Mouse (Mus musculus): ENCODE data around the gene Rnf114. TPM values are rescaled to one million over a fixed set of nuclear protein-coding genes. Genes with fewer than 3 reads are reported as not detected.

Rnf114 gene
- 82.8 and 85.0 TPM in 2 replicates for polyA plus RNA-seq (2014; fragmentation: Nextera tagmentation; extraction: Ambion mirVana)

DNA sequence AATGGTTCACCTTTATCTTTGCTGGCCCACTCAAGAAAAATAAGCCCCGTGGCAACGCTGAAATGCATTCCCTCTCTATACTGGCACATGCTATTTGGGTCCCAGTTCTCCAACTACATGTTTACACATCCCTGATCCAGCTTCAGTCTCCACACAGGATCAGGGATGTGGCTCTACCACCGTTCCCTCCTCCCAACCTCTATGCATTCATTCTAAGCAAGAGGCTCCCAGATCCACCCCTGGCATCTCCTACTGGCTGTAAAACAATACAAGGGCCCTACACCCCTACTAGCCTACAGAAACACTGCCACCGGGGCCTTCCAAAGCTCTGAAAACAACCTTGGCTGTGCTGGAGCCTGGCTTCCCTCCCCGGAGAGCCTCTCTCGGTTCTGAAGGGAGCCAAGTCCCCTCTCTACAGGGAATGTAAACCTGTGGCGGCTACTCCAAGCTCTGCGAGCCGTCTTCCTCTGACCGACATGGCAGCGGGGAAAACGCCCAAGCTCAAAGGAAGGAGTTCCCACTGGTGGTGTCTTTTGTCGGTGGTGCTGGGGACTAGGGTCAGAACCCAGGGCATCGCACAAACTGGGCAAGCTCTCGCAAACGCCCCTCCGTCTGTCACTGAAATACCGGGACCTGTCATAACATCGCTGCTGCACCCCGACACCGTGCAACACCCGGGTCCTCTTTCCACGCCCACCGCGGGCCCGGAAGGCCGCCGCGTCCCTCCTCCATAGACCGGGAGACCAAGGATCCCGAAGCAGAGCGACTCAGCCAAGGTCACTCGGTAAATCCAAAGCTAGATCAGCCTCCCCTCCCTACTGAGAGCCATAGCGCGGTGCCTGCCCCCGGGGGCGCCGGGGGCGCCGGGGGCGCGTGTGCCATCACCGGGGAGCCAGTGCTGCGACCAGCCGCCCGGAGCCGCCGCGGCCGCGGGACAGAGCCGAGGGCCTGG, at the start of gene Rnf114:
Gene Rnf114 (plus strand): TSS at position 889 of the 952 bp plus-strand sequence.
- peak; percentile 77 for DNase-seq (ENCODE audit: low spot score)

DNA sequence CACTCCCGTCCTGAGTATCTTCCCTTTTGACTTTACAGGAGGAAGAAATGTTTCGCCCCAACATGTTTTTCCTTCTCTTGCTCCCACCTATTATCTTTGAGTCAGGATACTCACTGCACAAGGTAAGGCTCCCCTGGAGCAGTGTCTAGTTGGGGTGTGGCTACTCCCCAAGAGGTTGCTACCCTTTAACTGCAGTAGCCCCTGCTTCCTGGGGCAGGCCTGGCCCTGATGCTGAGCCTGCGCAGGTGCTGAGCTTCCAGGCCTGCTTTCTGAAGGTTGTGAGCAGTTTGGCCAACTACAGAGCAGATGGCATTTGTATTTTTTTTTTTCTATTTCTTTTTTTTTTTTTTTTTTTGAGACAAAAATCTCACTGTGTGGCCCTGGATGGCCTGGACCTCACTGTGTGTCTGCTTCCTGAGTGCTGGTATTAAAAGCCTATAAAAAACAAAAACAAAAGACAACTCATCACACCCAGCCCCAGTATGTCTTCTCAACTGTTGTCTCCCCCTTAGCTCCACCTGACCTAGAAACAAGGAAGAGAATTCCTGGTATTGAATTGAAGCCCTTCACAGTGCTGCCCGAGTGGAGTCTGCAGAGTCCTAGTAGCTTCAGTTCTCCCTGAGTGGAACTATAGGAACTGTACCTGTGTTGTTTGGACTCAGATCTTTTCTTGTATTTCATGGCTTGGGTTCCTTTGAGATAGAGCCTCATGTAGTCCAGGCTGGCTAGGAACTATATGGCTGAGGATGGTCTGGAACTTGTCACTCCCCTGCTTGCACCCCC, 48.8 kb upstream of the Rnf114 start:
- H3K4me3 ChIP-seq (ENCODE audit: low read depth, low read length): no peak overlapping the region
- H3K9me3 ChIP-seq (ENCODE audit: control insufficient read depth, low read length): no peaks in the 10 kb centered on the region
- H3K36me3 ChIP-seq (ENCODE audit: control insufficient read depth, insufficient read depth, low read length): peaks cover 79% of the 10 kb centered on the region
- 95% methylated on average over 4 of the region's 4 CpGs for WGBS
- DNase-seq (ENCODE audit: low spot score): no peak
- no peak overlapping the region for H3K27ac ChIP-seq (ENCODE audit: low read depth)
- no peak overlapping the region for H3K4me2 ChIP-seq (ENCODE audit: low read length)
- H3K4me1 ChIP-seq (replicated peaks; ENCODE audit: control insufficient read depth, insufficient read depth, low read length): no peaks in the 10 kb centered on the region
- no peak overlapping the region for H3K9ac ChIP-seq (ENCODE audit: low read length)
- ATAC-seq (replicated peaks; ENCODE audit: low FRiP score, low TSS enrichment, low read depth): no peak
- H3K27me3 ChIP-seq (replicated peaks; ENCODE audit: control insufficient read depth, insufficient read depth, low read length): no peaks in the 10 kb centered on the region

More for the DNA sequence above, at the start of gene Rnf114:
- Histone ChIP-seq H3K27ac (ENCODE audit: low read depth) (peak within 1 kb of the TSS; percentile 96), H3K4me1 (replicated peaks; ENCODE audit: control insufficient read depth, insufficient read depth, low read length) (peaks cover 15% of the 10 kb centered on the region), H3K27me3 (replicated peaks; ENCODE audit: control insufficient read depth, insufficient read depth, low read length) (no peaks in the 10 kb centered on the region), H3K9ac (ENCODE audit: low read length) (peak within 1 kb of the TSS; percentile 86), H3K4me2 (ENCODE audit: low read length) (peak within 1 kb of the TSS; percentile 80), H3K36me3 (ENCODE audit: control insufficient read depth, insufficient read depth, low read length) (peaks cover 9% of the 10 kb centered on the region; the same call in 1 of the 2 replicates), H3K9me3 (ENCODE audit: control insufficient read depth, low read length) (no peaks in the 10 kb centered on the region), H3K4me3 (ENCODE audit: low read depth, low read length) (peak within 1 kb of the TSS; percentile 83)
- ATAC-seq (replicated peaks; ENCODE audit: low FRiP score, low TSS enrichment, low read depth): peak; percentile 61
- WGBS: 3% methylated on average over 52 of the region's 52 CpGs

DNA sequence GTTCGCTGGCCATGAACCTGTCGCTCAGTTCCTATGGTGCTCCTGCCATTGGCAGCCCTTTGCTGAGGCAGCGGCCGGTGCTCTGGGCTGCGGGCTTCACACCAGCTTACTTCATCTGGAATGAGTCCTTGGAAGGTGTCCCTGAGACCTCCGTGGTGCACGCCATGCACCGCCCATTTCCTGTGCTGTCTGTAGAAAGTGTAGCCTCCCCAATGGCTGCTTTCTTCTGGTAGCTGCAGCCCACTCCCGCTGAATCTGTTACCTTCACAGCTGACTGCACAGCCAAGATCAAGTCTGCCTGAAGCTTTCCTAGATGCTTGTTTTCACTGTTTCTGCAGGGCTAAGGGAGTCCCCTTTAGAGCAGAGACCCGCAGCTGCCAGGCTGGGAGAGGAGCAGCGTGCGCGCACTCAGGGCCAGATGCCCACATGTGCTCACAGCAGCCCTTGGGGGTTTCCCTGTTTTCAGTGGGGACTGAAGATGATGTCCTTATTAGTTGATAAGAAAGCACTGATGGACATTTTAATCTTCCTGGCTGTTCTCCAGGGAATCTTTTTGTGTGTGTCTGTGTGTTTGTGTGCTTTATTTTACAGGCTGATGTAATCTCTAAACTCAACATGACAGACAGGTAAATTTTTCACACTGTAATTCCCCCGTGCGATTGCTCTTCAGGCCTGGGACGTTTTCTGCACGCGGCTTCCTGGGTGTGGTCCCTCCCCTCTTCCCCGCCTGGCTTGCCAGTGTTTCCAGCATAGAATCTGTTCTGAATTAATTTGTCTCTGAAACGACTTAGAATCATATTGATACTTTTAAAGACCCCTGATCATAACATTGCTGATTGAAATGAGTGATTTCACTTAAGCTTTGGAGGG, 46.3 kb upstream of the Rnf114 start:
- Histone ChIP-seq H3K27me3 (replicated peaks; ENCODE audit: control insufficient read depth, insufficient read depth, low read length) (no peaks in the 10 kb centered on the region), H3K9ac (ENCODE audit: low read length) (no peak overlapping the region), H3K27ac (ENCODE audit: low read depth) (no peak overlapping the region), H3K4me1 (replicated peaks; ENCODE audit: control insufficient read depth, insufficient read depth, low read length) (no peaks in the 10 kb centered on the region), H3K4me2 (ENCODE audit: low read length) (no peak overlapping the region), H3K9me3 (ENCODE audit: control insufficient read depth, low read length) (no peaks in the 10 kb centered on the region), H3K36me3 (ENCODE audit: control insufficient read depth, insufficient read depth, low read length) (peaks cover 90% of the 10 kb centered on the region), H3K4me3 (ENCODE audit: low read depth, low read length) (no peak overlapping the region)
- ATAC-seq (replicated peaks; ENCODE audit: low FRiP score, low TSS enrichment, low read depth) (no peak), DNase-seq (ENCODE audit: low spot score) (no peak)
- 83% methylated on average over 20 of the region's 20 CpGs for WGBS

DNA sequence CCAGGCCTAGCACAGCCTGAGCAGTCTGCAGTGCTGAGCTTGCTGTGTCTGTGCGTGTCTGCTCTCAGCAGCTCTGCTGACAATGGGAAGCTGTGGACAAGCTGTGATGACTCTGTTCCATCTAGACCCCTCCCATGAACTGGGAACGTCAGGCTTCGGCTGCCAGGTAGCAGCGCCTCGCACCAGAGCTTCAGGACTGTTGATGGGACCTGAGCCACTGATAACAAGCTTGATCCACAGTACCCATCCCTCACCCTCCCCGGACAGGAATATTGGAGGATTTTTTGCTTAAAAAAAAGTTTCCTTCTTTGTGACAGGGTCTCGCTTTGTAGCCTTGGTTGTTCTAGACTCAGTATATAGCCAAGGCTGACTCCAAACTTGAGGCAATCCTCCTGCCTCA, 45.2 kb upstream of the Rnf114 start:
- no peak for ATAC-seq (replicated peaks; ENCODE audit: low FRiP score, low TSS enrichment, low read depth)
- H3K27me3 ChIP-seq (replicated peaks; ENCODE audit: control insufficient read depth, insufficient read depth, low read length): no peaks in the 10 kb centered on the region
- no peak overlapping the region for H3K9ac ChIP-seq (ENCODE audit: low read length)
- H3K9me3 ChIP-seq (ENCODE audit: control insufficient read depth, low read length): no peaks in the 10 kb centered on the region
- H3K36me3 ChIP-seq (ENCODE audit: control insufficient read depth, insufficient read depth, low read length): peaks cover 86% of the 10 kb centered on the region
- H3K4me2 ChIP-seq (ENCODE audit: low read length): no peak overlapping the region
- H3K27ac ChIP-seq (ENCODE audit: low read depth): no peak overlapping the region
- H3K4me3 ChIP-seq (ENCODE audit: low read depth, low read length): no peak overlapping the region
- WGBS: 94% methylated on average over 7 of the region's 7 CpGs
- no peaks in the 10 kb centered on the region for H3K4me1 ChIP-seq (replicated peaks; ENCODE audit: control insufficient read depth, insufficient read depth, low read length)
- no peak for DNase-seq (ENCODE audit: low spot score)

DNA sequence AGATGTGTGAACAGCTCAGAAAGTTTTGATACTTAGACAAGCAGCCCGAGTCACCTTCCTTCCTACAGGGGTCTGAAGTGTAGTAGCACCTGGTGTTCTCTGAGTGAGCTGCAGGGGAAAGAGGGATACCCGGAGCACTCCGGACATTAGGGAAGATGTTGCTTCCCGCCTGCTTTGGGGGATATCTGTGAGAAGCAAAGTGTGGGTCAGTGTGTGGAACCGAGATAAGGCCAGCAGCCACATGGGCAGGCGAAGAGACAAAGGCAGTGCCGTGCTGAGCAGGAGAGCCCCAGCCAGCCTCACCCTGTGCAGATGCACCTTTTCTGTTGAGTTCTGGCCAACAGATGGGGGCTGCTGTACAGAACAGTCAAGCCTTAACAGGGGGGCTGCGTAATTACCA, 44.8 kb upstream of the Rnf114 start:
- H3K36me3 ChIP-seq (ENCODE audit: control insufficient read depth, insufficient read depth, low read length): peaks cover 83% of the 10 kb centered on the region
- ATAC-seq (replicated peaks; ENCODE audit: low FRiP score, low TSS enrichment, low read depth) (no peak), DNase-seq (ENCODE audit: low spot score) (no peak)
- H3K27me3 ChIP-seq (replicated peaks; ENCODE audit: control insufficient read depth, insufficient read depth, low read length): no peaks in the 10 kb centered on the region
- H3K9me3 ChIP-seq (ENCODE audit: control insufficient read depth, low read length): no peaks in the 10 kb centered on the region
- WGBS: 92% methylated on average over 8 of the region's 8 CpGs
- H3K4me3 ChIP-seq (ENCODE audit: low read depth, low read length): no peak overlapping the region
- H3K27ac ChIP-seq (ENCODE audit: low read depth): no peak overlapping the region
- H3K4me1 ChIP-seq (replicated peaks; ENCODE audit: control insufficient read depth, insufficient read depth, low read length): no peaks in the 10 kb centered on the region
- no peak overlapping the region for H3K9ac ChIP-seq (ENCODE audit: low read length)
- no peak overlapping the region for H3K4me2 ChIP-seq (ENCODE audit: low read length)

DNA sequence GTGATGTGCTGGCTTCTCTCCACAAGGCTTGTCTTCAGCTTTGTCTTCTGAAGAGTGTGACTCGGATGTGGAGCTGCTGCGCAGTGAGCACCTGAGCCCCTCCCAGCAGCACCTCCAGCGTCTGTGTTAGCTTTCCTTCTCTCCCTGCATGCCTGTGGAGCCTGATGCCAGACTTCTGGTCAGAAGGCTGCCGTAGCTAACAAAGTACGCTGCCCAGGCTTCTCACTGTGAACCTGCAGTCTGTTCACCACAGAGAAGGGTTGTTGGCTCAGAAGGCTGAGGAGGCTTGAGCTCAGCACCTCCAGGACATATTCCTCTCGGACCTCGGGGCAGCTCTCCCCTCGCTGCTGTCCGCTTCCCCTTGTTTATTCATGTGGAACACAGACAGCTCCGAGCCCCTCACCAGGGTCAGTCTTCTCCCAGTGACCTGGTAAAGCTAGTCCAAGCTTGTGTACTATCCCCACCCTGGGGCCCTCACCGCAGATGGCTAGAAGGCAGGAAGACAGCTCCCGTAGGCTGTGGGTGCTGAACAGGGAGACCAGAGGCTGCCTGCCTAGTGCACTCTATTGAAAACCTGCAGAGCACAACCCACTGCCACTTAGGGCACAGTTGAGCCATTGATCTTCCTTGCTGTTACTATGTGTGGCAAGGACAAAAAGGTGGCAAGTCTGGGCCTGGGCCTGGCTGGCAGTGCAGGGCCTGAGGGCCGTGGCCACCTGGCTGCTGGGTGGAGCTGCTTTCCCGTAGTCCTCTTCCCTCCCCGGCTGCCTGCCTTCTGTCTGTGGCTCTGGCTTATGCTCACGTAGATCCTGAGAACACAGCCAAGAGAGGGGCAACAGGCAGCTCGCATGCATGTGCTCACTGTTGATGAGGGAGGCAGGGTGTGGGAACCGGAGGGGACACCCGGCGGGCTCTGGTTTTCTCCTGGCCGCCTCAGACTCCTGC, 42.8 kb upstream of the Rnf114 start:
- Histone ChIP-seq H3K27ac (ENCODE audit: low read depth) (no peak overlapping the region), H3K36me3 (ENCODE audit: control insufficient read depth, insufficient read depth, low read length) (peaks cover 82% of the 10 kb centered on the region)

DNA sequence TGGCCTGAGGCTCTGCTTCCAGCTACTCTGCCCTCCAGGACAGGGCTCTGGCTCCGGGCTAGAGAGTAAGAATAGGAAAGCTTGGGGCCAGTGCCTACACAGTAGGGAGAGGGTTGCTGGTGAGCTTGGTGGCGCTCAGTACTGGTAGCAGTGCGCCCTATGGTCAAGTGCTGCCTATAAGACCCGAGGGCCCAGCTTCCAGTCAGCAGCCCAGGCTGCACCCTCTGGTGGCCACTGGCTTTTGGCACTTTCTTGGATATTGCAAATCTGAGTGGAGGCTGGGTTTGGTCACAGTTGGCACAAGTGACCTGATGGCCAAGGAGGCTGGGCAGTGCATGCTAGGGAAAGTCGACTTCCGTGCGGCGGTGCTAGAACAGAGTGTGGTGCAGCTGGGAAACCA, 41.8 kb upstream of the Rnf114 start:
- no peaks in the 10 kb centered on the region for H3K4me1 ChIP-seq (replicated peaks; ENCODE audit: control insufficient read depth, insufficient read depth, low read length)
- H3K27me3 ChIP-seq (replicated peaks; ENCODE audit: control insufficient read depth, insufficient read depth, low read length): no peaks in the 10 kb centered on the region
- H3K4me3 ChIP-seq (ENCODE audit: low read depth, low read length): no peak overlapping the region
- H3K9ac ChIP-seq (ENCODE audit: low read length): no peak overlapping the region
- 91% methylated on average over 8 of the region's 8 CpGs for WGBS
- no peak overlapping the region for H3K27ac ChIP-seq (ENCODE audit: low read depth)
- H3K9me3 ChIP-seq (ENCODE audit: control insufficient read depth, low read length): no peaks in the 10 kb centered on the region
- H3K4me2 ChIP-seq (ENCODE audit: low read length): no peak overlapping the region
- peaks cover 81% of the 10 kb centered on the region for H3K36me3 ChIP-seq (ENCODE audit: control insufficient read depth, insufficient read depth, low read length)
- no peak for DNase-seq (ENCODE audit: low spot score)
- ATAC-seq (replicated peaks; ENCODE audit: low FRiP score, low TSS enrichment, low read depth): no peak

More for the DNA sequence above, 42.8 kb upstream of the Rnf114 start:
- no peak overlapping the region for H3K4me3 ChIP-seq (ENCODE audit: low read depth, low read length)
- H3K4me2 ChIP-seq (ENCODE audit: low read length): no peak overlapping the region
- no peak overlapping the region for H3K9ac ChIP-seq (ENCODE audit: low read length)
- no peaks in the 10 kb centered on the region for H3K27me3 ChIP-seq (replicated peaks; ENCODE audit: control insufficient read depth, insufficient read depth, low read length)
- no peak for DNase-seq (ENCODE audit: low spot score)
- no peak for ATAC-seq (replicated peaks; ENCODE audit: low FRiP score, low TSS enrichment, low read depth)
- no peaks in the 10 kb centered on the region for H3K4me1 ChIP-seq (replicated peaks; ENCODE audit: control insufficient read depth, insufficient read depth, low read length)
- WGBS: 88% methylated on average over 21 of the region's 21 CpGs
- H3K9me3 ChIP-seq (ENCODE audit: control insufficient read depth, low read length): no peaks in the 10 kb centered on the region
